Mouse (Mus musculus): ENCODE data around the gene Pilrb1. TPM values are rescaled to one million over a fixed set of nuclear protein-coding genes. Genes with fewer than 3 reads are reported as not detected.

The Pilrb1 gene
- total and polyA plus RNA-seq, 3 experiments, result 1.1 to 2.3 (median 2.0) TPM

GRCm38 (mm10) chr5:137822602-137823001 is 35.3 kb downstream of the Pilrb1 start:
- H3K27ac ChIP-seq, result no peak overlapping the region
- no peaks in the 10 kb centered on the region for H3K4me1 ChIP-seq (ENCODE audit: control insufficient read depth, insufficient read depth, low read length)
- H3K4me3 ChIP-seq, result no peak overlapping the region
- intact Hi-C loops (cut with DNase I), result no loop called here
- 89% methylated on average over 1 of the region's 1 CpGs for WGBS
- H3K9ac ChIP-seq (ENCODE audit: low read depth, low read length), result no peak overlapping the region
- no peak for DNase-seq
- H3K27me3 ChIP-seq (ENCODE audit: control insufficient read depth, insufficient read depth, low read length), result no peaks in the 10 kb centered on the region
- H3K79me2 ChIP-seq (replicated peaks; ENCODE audit: control insufficient read depth, insufficient read depth, low read length), result no peaks in the 10 kb centered on the region
- no peak for TF ChIP-seq CTCF (IDR thresholded peaks at IDR 0.05)
- no peak for TF ChIP-seq EP300 (IDR thresholded peaks at IDR 0.05; ENCODE audit: insufficient read depth, low read depth, low read length)
- no peak for TF ChIP-seq POLR2A (IDR thresholded peaks at IDR 0.05; ENCODE audit: insufficient read depth, low read depth, low read length)
- H3K36me3 ChIP-seq (ENCODE audit: control insufficient read depth, insufficient read depth, low read length), result no peaks in the 10 kb centered on the region

DNA sequence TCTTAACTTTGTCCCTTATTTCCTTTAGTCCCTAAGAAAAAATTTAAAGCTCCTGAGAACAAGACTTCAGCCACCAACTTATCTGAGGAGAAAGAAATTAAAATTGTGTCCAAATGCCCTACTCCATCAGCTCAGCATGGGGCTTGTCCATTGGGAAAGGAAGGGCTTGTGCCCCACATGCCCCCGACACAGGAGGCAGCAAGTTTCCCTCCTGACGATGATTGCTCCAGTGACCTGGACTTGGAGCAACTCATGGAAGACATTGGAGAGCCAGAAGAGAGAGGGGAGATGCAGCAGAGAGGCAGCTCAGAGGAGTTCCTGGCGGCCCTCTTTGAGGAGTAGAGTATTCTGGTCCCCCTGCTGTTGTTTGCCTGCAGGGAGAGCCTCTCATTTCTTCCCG is 35.8 kb downstream of the Pilrb1 start:
- Histone ChIP-seq H3K79me2 (replicated peaks; ENCODE audit: control insufficient read depth, insufficient read depth, low read length) (no peaks in the 10 kb centered on the region), H3K9ac (ENCODE audit: low read depth, low read length) (no peak overlapping the region), H3K36me3 (ENCODE audit: control insufficient read depth, insufficient read depth, low read length) (no peaks in the 10 kb centered on the region), H3K27me3 (ENCODE audit: control insufficient read depth, insufficient read depth, low read length) (no peaks in the 10 kb centered on the region), H3K4me3 (no peak overlapping the region), H3K27ac (no peak overlapping the region), H3K4me1 (ENCODE audit: control insufficient read depth, insufficient read depth, low read length) (no peaks in the 10 kb centered on the region; the same call in 1 of the 2 replicates)
- DNase-seq, result no peak
- TF ChIP-seq EP300 (IDR thresholded peaks at IDR 0.05; ENCODE audit: insufficient read depth, low read depth, low read length) (no peak), CTCF (IDR thresholded peaks at IDR 0.05) (no peak), POLR2A (IDR thresholded peaks at IDR 0.05; ENCODE audit: insufficient read depth, low read depth, low read length) (no peak)
- intact Hi-C loops (cut with DNase I), result no loop called here
- WGBS, result 75% methylated on average over 4 of the region's 4 CpGs

- DNase-seq, result no peak
- TF ChIP-seq EP300 (IDR thresholded peaks at IDR 0.05; ENCODE audit: insufficient read depth, low read depth, low read length) (no peak), POLR2A (IDR thresholded peaks at IDR 0.05; ENCODE audit: insufficient read depth, low read depth, low read length) (no peak), CTCF (IDR thresholded peaks at IDR 0.05) (no peak)
- intact Hi-C loops (cut with DNase I), result no loop called here
- no peak overlapping the region for H3K9ac ChIP-seq (ENCODE audit: low read depth, low read length)
- no peaks in the 10 kb centered on the region; the same call in 1 of the 2 replicates for H3K4me1 ChIP-seq (ENCODE audit: control insufficient read depth, insufficient read depth, low read length)
- H3K27me3 ChIP-seq (ENCODE audit: control insufficient read depth, insufficient read depth, low read length), result no peaks in the 10 kb centered on the region
- H3K79me2 ChIP-seq (replicated peaks; ENCODE audit: control insufficient read depth, insufficient read depth, low read length), result no peaks in the 10 kb centered on the region
- H3K4me3 ChIP-seq, result no peak overlapping the region
- 19% methylated on average over 4 of the region's 4 CpGs for WGBS
- no peak overlapping the region for H3K27ac ChIP-seq
- H3K36me3 ChIP-seq (ENCODE audit: control insufficient read depth, insufficient read depth, low read length), result no peaks in the 10 kb centered on the region
Observed at GRCm38 (mm10) chr5:137817466-137818222, 40.3 kb downstream of the Pilrb1 start.

- H3K27ac ChIP-seq, result no peak overlapping the region
- no peaks in the 10 kb centered on the region for H3K27me3 ChIP-seq (ENCODE audit: control insufficient read depth, insufficient read depth, low read length)
- 91% methylated on average over 5 of the region's 5 CpGs for WGBS
- no peak for DNase-seq
- intact Hi-C loops (cut with DNase I), result no loop called here
- no peaks in the 10 kb centered on the region for H3K36me3 ChIP-seq (ENCODE audit: control insufficient read depth, insufficient read depth, low read length)
- TF ChIP-seq POLR2A (IDR thresholded peaks at IDR 0.05; ENCODE audit: insufficient read depth, low read depth, low read length) (no peak), CTCF (IDR thresholded peaks at IDR 0.05) (no peak), EP300 (IDR thresholded peaks at IDR 0.05; ENCODE audit: insufficient read depth, low read depth, low read length) (no peak)
- H3K9ac ChIP-seq (ENCODE audit: low read depth, low read length), result no peak overlapping the region
- no peaks in the 10 kb centered on the region for H3K4me1 ChIP-seq (ENCODE audit: control insufficient read depth, insufficient read depth, low read length)
- no peaks in the 10 kb centered on the region for H3K79me2 ChIP-seq (replicated peaks; ENCODE audit: control insufficient read depth, insufficient read depth, low read length)
- H3K4me3 ChIP-seq, result no peak overlapping the region
Observed at GRCm38 (mm10) chr5:137808316-137808715, 49.6 kb downstream of the Pilrb1 start.

DNA sequence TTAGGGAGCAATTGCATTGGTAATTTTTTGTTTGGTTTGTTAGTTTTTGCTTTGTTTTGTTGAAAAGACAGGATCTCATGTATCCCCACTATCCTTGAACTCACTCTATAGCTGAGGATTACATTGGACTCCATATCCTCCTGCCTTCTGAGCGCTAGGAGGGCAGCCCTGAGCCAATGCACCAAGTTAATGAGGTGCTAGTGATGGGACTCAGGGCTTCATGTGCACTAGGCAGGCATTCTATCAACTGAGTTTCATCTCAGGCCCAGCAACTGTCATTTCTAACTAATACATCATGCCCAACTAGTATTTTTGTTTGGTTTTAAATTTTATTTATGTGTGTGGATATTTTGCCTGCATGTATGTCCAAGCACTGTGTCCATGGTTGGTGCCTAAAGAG is 51.7 kb downstream of the Pilrb1 start:
- Histone ChIP-seq H3K4me3 (no peak overlapping the region), H3K27ac (no peak overlapping the region), H3K79me2 (replicated peaks; ENCODE audit: control insufficient read depth, insufficient read depth, low read length) (no peaks in the 10 kb centered on the region), H3K36me3 (ENCODE audit: control insufficient read depth, insufficient read depth, low read length) (no peaks in the 10 kb centered on the region), H3K9ac (ENCODE audit: low read depth, low read length) (no peak overlapping the region), H3K4me1 (ENCODE audit: control insufficient read depth, insufficient read depth, low read length) (no peaks in the 10 kb centered on the region), H3K27me3 (ENCODE audit: control insufficient read depth, insufficient read depth, low read length) (no peaks in the 10 kb centered on the region)
- intact Hi-C loops (cut with DNase I), result no loop called here
- no peak for TF ChIP-seq CTCF (IDR thresholded peaks at IDR 0.05)
- no peak for DNase-seq
- WGBS, result 91% methylated on average over 1 of the region's 1 CpGs

Other genes starting within 250 kb of the Pilrb1 start
- 10 to 100 TPM; 35.9 to 50.8 TPM for gene Pcolce, start 244.3 kb downstream of the Pilrb1 start, total RNA-seq (2021)
- gene Pcolce, start 244.3 kb downstream of the Pilrb1 start, polyA plus RNA-seq (2012; rRNA removed), result 87.0 and 109 TPM in 2 replicates
- gene Fbxo24, start 229.1 kb downstream of the Pilrb1 start, total RNA-seq (2021), result under 1 TPM; 0.13 to 0.34 TPM
- 0.29 and 0.35 TPM in 2 replicates for gene Fbxo24, start 229.1 kb downstream of the Pilrb1 start, polyA plus RNA-seq (2012; rRNA removed)
- 10 to 100 TPM; 17.1 to 20.0 TPM for gene Lrch4, start 229.0 kb downstream of the Pilrb1 start, total RNA-seq (2021)
- 24.8 and 29.1 TPM in 2 replicates for gene Lrch4, start 229.0 kb downstream of the Pilrb1 start, polyA plus RNA-seq (2012; rRNA removed)
- 1 to 10 TPM; 2.8 to 4.3 TPM for gene Gm20605, start 228.9 kb downstream of the Pilrb1 start, total RNA-seq (2021)
- gene Gm20605, start 228.9 kb downstream of the Pilrb1 start, polyA plus RNA-seq (2012; rRNA removed), result 7.3 and 9.5 TPM in 2 replicates
- gene Sap25, start 216.8 kb downstream of the Pilrb1 start, total RNA-seq (2021), result 1 to 10 TPM; 1.5 to 2.0 TPM
- gene Sap25, start 216.8 kb downstream of the Pilrb1 start, polyA plus RNA-seq (2012; rRNA removed), result 25.2 and 34.9 TPM in 2 replicates
- under 1 TPM; 0.34 to 0.73 TPM for gene Irs3, start 212.4 kb downstream of the Pilrb1 start, total RNA-seq (2021)
- 0.91 and 2.2 TPM in 2 replicates for gene Irs3, start 212.4 kb downstream of the Pilrb1 start, polyA plus RNA-seq (2012; rRNA removed)
- 10 to 100 TPM; 15.6 to 19.1 TPM for gene Agfg2, start 173.4 kb downstream of the Pilrb1 start, total RNA-seq (2021)
- gene Agfg2, start 173.4 kb downstream of the Pilrb1 start, polyA plus RNA-seq (2012; rRNA removed), result 11.9 and 12.5 TPM in 2 replicates
- 1 to 10 TPM in 1 of 2 experiments, under 1 TPM in 1; 0.94 to 1.2 TPM for gene Nyap1, start 116.5 kb downstream of the Pilrb1 start, total RNA-seq (2021)
- 1.6 and 1.7 TPM in 2 replicates for gene Nyap1, start 116.5 kb downstream of the Pilrb1 start, polyA plus RNA-seq (2012; rRNA removed)
- gene Tsc22d4, start 112.4 kb downstream of the Pilrb1 start, total RNA-seq (2021), result 100 to 1,000 TPM; 254 to 258 TPM
- gene Tsc22d4, start 112.4 kb downstream of the Pilrb1 start, polyA plus RNA-seq (2012; rRNA removed), result 223 and 251 TPM in 2 replicates
- 10 to 100 TPM in 1 of 2 experiments, 1 to 10 TPM in 1; 7.4 to 10.8 TPM for gene Ppp1r35, start 79.3 kb downstream of the Pilrb1 start, total RNA-seq (2021)
- gene Ppp1r35, start 79.3 kb downstream of the Pilrb1 start, polyA plus RNA-seq (2012; rRNA removed), result 6.8 and 12.0 TPM in 2 replicates
- 10 to 100 TPM; 21.3 to 26.0 TPM for gene Mepce, start 70.5 kb downstream of the Pilrb1 start, total RNA-seq (2021)
- 24.1 and 31.5 TPM in 2 replicates for gene Mepce, start 70.5 kb downstream of the Pilrb1 start, polyA plus RNA-seq (2012; rRNA removed)
- gene Zcwpw1, start 70.3 kb downstream of the Pilrb1 start, total RNA-seq (2021), result under 1 TPM; 0.44 to 0.52 TPM
- 0.39 and 0.50 TPM in 2 replicates for gene Zcwpw1, start 70.3 kb downstream of the Pilrb1 start, polyA plus RNA-seq (2012; rRNA removed)
- 1 to 10 TPM in 1 of 2 experiments, under 1 TPM in 1; 0.97 to 3.1 TPM for gene Pilra, start 21.8 kb downstream of the Pilrb1 start, total RNA-seq (2021)
- 2.6 and 5.3 TPM in 2 replicates for gene Pilra, start 21.8 kb downstream of the Pilrb1 start, polyA plus RNA-seq (2012; rRNA removed)
- gene Pilrb2, start 13.7 kb upstream of the Pilrb1 start, total RNA-seq (2021), result 1 to 10 TPM; 1.1 to 1.3 TPM
- 1.4 and 3.2 TPM in 2 replicates for gene Pilrb2, start 13.7 kb upstream of the Pilrb1 start, polyA plus RNA-seq (2012; rRNA removed)
- under 1 TPM; 0.13 to 0.18 TPM for gene Cyp3a13, start 63.5 kb upstream of the Pilrb1 start, total RNA-seq (2021)
- 0.06 TPM in 1 of 2 replicates, not detected in the other for gene Cyp3a13, start 63.5 kb upstream of the Pilrb1 start, polyA plus RNA-seq (2012; rRNA removed)
- under 1 TPM; 0.18 to 0.29 TPM for gene Gjc3, start 105.0 kb upstream of the Pilrb1 start, total RNA-seq (2021)
- gene Gjc3, start 105.0 kb upstream of the Pilrb1 start, polyA plus RNA-seq (2012; rRNA removed), result 0.43 and 0.67 TPM in 2 replicates
- not detected for gene Azgp1, start 123.4 kb upstream of the Pilrb1 start, total RNA-seq (2021)
- gene Azgp1, start 123.4 kb upstream of the Pilrb1 start, polyA plus RNA-seq (2012; rRNA removed), result 1.1 TPM in 1 of 2 replicates, not detected in the other
- not detected for gene Smok3a, start 163.2 kb upstream of the Pilrb1 start, total RNA-seq (2021)
- not detected in 2 replicates for gene Smok3a, start 163.2 kb upstream of the Pilrb1 start, polyA plus RNA-seq (2012; rRNA removed)
- gene Smok3b, start 163.3 kb upstream of the Pilrb1 start, total RNA-seq (2021), result not detected
- gene Smok3b, start 163.3 kb upstream of the Pilrb1 start, polyA plus RNA-seq (2012; rRNA removed), result not detected in 2 replicates
- gene Smok3c, start 195.1 kb upstream of the Pilrb1 start, total RNA-seq (2021), result not detected
- not detected in 2 replicates for gene Smok3c, start 195.1 kb upstream of the Pilrb1 start, polyA plus RNA-seq (2012; rRNA removed)
- gene Zkscan1, start 227.0 kb upstream of the Pilrb1 start, total RNA-seq (2021), result 10 to 100 TPM; 14.0 to 15.3 TPM
- gene Zkscan1, start 227.0 kb upstream of the Pilrb1 start, polyA plus RNA-seq (2012; rRNA removed), result 3.7 and 6.4 TPM in 2 replicates